Mouse (Mus musculus): ENCODE measurements around the gene Sec22b. TPM values are rescaled to one million over a fixed set of nuclear protein-coding genes. Genes with fewer than 3 reads are reported as not detected.

Gene Sec22b
- polyA plus RNA-seq, 1 experiment from 2014 or later: 111 TPM

DNA sequence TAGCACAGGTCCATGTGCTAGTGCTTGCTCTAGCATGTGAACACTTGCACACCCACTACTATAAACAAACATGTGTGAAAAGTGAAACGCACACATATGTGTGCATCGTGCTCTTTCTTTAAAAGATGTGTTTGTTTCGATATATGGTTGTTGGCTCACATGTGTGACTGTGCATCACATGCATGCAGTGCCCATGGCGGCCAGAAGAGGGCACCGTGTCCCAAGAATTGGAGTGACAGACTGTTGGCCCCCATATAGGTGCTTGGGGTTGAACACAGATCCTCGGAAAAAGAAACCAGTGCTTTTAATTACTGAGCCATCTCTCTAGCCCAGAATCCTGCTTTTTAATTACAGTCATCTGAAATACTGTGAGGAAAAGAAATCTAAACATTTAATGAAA, 6.3 kb upstream of the Sec22b start:
- no peaks in the 10 kb centered on the region for H3K27me3 ChIP-seq (ENCODE audit: control insufficient read depth, insufficient read depth, low read length)
- WGBS: 48% methylated on average over 6 of the region's 6 CpGs
- no peak overlapping the region for H3K4me3 ChIP-seq (ENCODE audit: low read depth, low read length)
- no peak overlapping the region for H3K4me2 ChIP-seq (ENCODE audit: low read depth, low read length)
- ATAC-seq (ENCODE audit: low read depth): no peak
- H3K9me3 ChIP-seq (ENCODE audit: control insufficient read depth, low read length): no peaks in the 10 kb centered on the region
- no peak overlapping the region for H3K27ac ChIP-seq (ENCODE audit: low read depth, low read length)
- H3K36me3 ChIP-seq (ENCODE audit: control insufficient read depth, insufficient read depth, low read length): no peaks in the 10 kb centered on the region
- no peak overlapping the region for H3K9ac ChIP-seq (replicated peaks; ENCODE audit: low read depth, low read length)
- no peaks in the 10 kb centered on the region for H3K4me1 ChIP-seq (ENCODE audit: control insufficient read depth, insufficient read depth, low read length)

DNA sequence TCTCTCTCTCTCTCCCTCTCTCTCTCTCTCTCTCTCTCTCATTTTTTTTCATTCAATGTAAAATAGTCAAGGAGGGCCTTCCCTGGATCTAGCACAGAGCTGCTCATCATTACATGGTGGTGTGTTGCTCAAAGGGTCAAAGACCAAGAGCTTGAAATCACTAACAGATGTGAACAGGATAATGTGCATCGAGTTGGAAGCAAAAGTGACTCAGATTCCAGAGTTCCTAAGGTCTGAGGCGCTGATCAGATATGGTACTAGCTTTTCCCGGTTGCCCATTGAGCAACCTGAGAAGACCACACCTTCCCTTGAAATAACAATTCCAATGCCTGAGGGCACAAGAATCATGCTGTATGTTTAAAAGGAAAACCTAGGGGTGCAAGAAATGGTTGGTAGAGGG, 2.6 kb upstream of the Sec22b start:
- Histone ChIP-seq H3K9ac (replicated peaks; ENCODE audit: low read depth, low read length) (no peak overlapping the region), H3K9me3 (ENCODE audit: control insufficient read depth, low read length) (no peaks in the 10 kb centered on the region), H3K4me3 (ENCODE audit: low read depth, low read length) (no peak overlapping the region), H3K27ac (ENCODE audit: low read depth, low read length) (no peak overlapping the region), H3K36me3 (ENCODE audit: control insufficient read depth, insufficient read depth, low read length) (no peaks in the 10 kb centered on the region), H3K4me2 (ENCODE audit: low read depth, low read length) (no peak overlapping the region), H3K4me1 (ENCODE audit: control insufficient read depth, insufficient read depth, low read length) (peaks cover 10% of the 10 kb centered on the region), H3K27me3 (ENCODE audit: control insufficient read depth, insufficient read depth, low read length) (no peaks in the 10 kb centered on the region)
- 75% methylated on average over 3 of the region's 3 CpGs for WGBS
- ATAC-seq (ENCODE audit: low read depth): no peak

DNA sequence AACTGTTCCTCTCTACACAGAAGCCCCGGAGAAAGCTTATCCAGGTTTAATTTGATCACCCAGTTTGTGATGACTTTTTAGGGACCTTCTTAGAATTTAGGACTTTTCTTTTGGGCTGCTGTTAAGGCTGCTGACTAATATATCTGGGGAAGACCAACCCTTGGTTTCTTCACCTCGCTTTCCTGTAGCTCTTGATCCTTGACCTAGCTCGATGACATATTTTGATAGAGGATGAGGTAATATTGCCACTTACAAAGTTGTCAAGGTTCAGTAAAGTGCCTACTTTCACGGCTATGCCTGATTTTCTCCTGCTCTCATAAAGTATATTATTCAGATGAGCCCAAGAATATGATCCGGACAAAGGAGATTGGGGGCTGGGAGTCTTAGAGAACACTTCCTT, 596 bp downstream of the Sec22b start:
- Histone ChIP-seq H3K4me1 (ENCODE audit: control insufficient read depth, insufficient read depth, low read length) (peaks cover 10% of the 10 kb centered on the region), H3K27ac (ENCODE audit: low read depth, low read length) (no peak overlapping the region), H3K9ac (replicated peaks; ENCODE audit: low read depth, low read length) (peak overlapping the region; percentile 90), H3K4me2 (ENCODE audit: low read depth, low read length) (peak overlapping the region; percentile 74), H3K9me3 (ENCODE audit: control insufficient read depth, low read length) (no peaks in the 10 kb centered on the region), H3K27me3 (ENCODE audit: control insufficient read depth, insufficient read depth, low read length) (no peaks in the 10 kb centered on the region), H3K36me3 (ENCODE audit: control insufficient read depth, insufficient read depth, low read length) (no peaks in the 10 kb centered on the region), H3K4me3 (ENCODE audit: low read depth, low read length) (peak overlapping the region; percentile 93)
- WGBS: 26% methylated on average over 5 of the region's 5 CpGs
- no peak for ATAC-seq (ENCODE audit: low read depth)

DNA sequence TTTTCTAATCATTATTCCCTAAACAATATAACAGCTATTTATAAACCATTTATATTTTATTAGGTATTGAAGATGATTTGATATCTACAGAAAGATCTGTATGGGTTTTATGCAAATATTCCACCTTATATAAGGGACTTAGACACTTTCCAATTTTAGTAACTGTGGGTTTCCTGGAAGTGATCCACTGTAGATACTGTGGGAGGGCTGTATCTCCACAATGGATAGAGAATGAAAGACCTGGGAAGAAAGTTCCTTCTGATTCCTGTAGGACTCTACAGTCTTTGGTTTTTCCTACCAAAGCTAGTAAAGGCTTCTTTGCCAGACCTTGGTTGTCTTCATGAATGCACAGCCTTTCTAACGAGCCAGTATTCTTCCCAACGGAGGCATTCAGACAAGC, 8.7 kb downstream of the Sec22b start:
- no peak overlapping the region for H3K27ac ChIP-seq (ENCODE audit: low read depth, low read length)
- no peak overlapping the region for H3K9ac ChIP-seq (replicated peaks; ENCODE audit: low read depth, low read length)
- no peaks in the 10 kb centered on the region for H3K4me1 ChIP-seq (ENCODE audit: control insufficient read depth, insufficient read depth, low read length)
- H3K4me3 ChIP-seq (ENCODE audit: low read depth, low read length): no peak overlapping the region
- H3K4me2 ChIP-seq (ENCODE audit: low read depth, low read length): no peak overlapping the region
- no peak for ATAC-seq (ENCODE audit: low read depth)
- WGBS: 72% methylated on average over 2 of the region's 2 CpGs
- H3K27me3 ChIP-seq (ENCODE audit: control insufficient read depth, insufficient read depth, low read length): no peaks in the 10 kb centered on the region
- peaks cover 10% of the 10 kb centered on the region; the same call in 1 of the 2 replicates for H3K36me3 ChIP-seq (ENCODE audit: control insufficient read depth, insufficient read depth, low read length)
- H3K9me3 ChIP-seq (ENCODE audit: control insufficient read depth, low read length): no peaks in the 10 kb centered on the region

DNA sequence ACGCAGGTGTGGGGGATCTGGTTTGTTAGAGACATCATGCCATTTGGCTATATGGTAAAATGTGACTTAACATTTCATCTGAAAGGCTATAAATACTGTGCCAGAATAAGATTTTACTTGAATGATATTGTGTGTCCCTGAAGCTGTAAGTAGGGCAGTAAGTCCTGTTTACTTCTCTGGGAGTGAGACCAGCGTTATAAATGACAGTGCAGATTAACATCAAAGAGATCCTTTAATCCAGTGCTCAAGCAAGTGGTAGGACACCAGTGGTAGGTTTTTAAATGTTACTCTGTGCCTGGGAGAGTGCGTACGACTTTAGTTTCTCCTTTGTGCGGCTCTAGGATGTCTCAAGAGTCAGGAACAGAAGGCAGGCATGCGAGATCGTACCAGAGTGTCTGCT, 10.1 kb downstream of the Sec22b start:
- no peak overlapping the region for H3K9ac ChIP-seq (replicated peaks; ENCODE audit: low read depth, low read length)
- whole genome bisulfite sequencing: 92% methylated on average over 7 of the region's 7 CpGs
- no peak overlapping the region for H3K27ac ChIP-seq (ENCODE audit: low read depth, low read length)
- H3K27me3 ChIP-seq (ENCODE audit: control insufficient read depth, insufficient read depth, low read length): no peaks in the 10 kb centered on the region
- H3K36me3 ChIP-seq (ENCODE audit: control insufficient read depth, insufficient read depth, low read length): peaks cover 10% of the 10 kb centered on the region; the same call in 1 of the 2 replicates
- H3K4me2 ChIP-seq (ENCODE audit: low read depth, low read length): no peak overlapping the region
- no peaks in the 10 kb centered on the region for H3K4me1 ChIP-seq (ENCODE audit: control insufficient read depth, insufficient read depth, low read length)
- ATAC-seq (ENCODE audit: low read depth): no peak
- no peaks in the 10 kb centered on the region for H3K9me3 ChIP-seq (ENCODE audit: control insufficient read depth, low read length)
- H3K4me3 ChIP-seq (ENCODE audit: low read depth, low read length): no peak overlapping the region

DNA sequence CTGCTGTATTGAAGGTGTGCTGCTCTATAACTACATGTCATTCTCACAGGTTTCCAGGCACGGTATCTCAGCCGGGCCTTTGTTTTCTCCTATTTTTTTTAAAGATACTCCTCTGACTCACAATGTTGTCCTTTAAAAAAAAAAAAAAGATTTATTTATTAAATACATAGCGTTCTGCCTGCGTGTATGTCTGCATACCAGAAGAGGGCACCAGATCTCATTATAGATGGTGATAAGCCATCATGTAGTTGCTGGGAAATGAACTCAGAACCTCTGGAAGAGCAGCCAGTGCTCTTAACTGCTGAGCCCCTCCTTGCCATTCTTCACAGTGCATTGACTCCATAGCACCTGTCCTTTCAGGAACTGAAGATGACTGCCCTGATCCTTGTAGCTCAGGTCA, 14.1 kb downstream of the Sec22b start:
- no peaks in the 10 kb centered on the region for H3K9me3 ChIP-seq (ENCODE audit: control insufficient read depth, low read length)
- ATAC-seq (ENCODE audit: low read depth): no peak
- H3K4me3 ChIP-seq (ENCODE audit: low read depth, low read length): no peak overlapping the region
- no peak overlapping the region for H3K9ac ChIP-seq (replicated peaks; ENCODE audit: low read depth, low read length)
- 81% methylated on average over 4 of the region's 4 CpGs for WGBS
- H3K36me3 ChIP-seq (ENCODE audit: control insufficient read depth, insufficient read depth, low read length): peaks cover 3% of the 10 kb centered on the region; the same call in 1 of the 2 replicates
- no peak overlapping the region for H3K4me2 ChIP-seq (ENCODE audit: low read depth, low read length)
- no peak overlapping the region for H3K27ac ChIP-seq (ENCODE audit: low read depth, low read length)
- H3K27me3 ChIP-seq (ENCODE audit: control insufficient read depth, insufficient read depth, low read length): no peaks in the 10 kb centered on the region
- H3K4me1 ChIP-seq (ENCODE audit: control insufficient read depth, insufficient read depth, low read length): no peaks in the 10 kb centered on the region

DNA sequence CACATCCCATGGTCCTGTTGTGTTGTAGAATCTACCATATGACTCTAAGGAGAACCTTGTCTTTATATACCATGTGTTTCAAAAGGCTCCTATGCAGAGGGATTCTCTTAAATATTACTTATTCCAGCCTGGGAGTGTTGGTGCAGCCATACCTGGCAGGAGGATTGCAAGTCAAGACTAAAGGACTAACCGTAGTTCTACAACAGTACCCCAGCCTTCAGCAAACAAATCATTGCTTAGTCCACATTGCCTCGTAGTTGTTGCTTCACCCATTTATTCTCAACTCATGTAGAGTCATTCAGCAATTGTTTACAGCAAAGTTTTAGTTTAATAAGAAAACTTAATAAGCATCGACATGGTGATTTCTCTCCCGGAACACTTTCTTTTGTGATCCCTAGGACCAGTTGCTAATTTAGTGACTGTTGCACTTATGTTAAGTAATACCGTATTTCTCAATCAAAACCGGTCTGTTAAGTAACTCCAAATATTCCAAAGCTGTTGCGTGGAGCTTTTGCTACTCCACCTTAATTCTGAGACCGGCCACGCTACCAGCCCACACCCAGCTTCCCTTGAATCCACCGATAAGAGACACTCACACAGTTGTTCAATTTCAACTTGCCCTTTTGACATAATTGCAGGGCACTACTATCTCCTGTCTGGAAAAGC, 18.0 kb downstream of the Sec22b start:
- WGBS: 97% methylated on average over 10 of the region's 10 CpGs

DNA sequence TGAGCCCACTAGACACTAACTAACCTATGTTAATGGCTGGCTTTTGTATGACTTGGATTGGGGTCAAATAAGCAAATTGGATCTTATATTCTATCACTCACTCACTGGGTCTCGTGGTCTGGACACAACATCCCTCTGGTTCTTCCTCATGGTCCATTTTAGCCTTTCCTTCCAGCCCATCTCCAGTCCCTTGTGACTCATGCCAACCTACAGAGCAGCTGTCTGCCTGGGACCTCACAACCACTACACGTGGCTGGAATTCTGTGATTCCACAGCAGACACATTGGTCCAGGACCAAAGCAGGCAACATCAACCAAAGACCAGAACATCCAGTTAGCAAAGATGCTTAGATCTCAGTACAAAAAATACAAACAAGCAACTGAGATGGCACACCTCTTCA, 24.3 kb downstream of the Sec22b start:
- H3K4me1 ChIP-seq (ENCODE audit: control insufficient read depth, insufficient read depth, low read length): no peaks in the 10 kb centered on the region
- no peak overlapping the region for H3K4me3 ChIP-seq (ENCODE audit: low read depth, low read length)
- H3K4me2 ChIP-seq (ENCODE audit: low read depth, low read length): no peak overlapping the region
- H3K27ac ChIP-seq (ENCODE audit: low read depth, low read length): no peak overlapping the region
- 92% methylated on average over 2 of the region's 2 CpGs for WGBS
- no peaks in the 10 kb centered on the region for H3K27me3 ChIP-seq (ENCODE audit: control insufficient read depth, insufficient read depth, low read length)
- no peak for ATAC-seq (ENCODE audit: low read depth)
- H3K9me3 ChIP-seq (ENCODE audit: control insufficient read depth, low read length): no peaks in the 10 kb centered on the region
- H3K9ac ChIP-seq (replicated peaks; ENCODE audit: low read depth, low read length): no peak overlapping the region
- peaks cover 12% of the 10 kb centered on the region for H3K36me3 ChIP-seq (ENCODE audit: control insufficient read depth, insufficient read depth, low read length)

More for the DNA sequence above, 18.0 kb downstream of the Sec22b start:
- H3K4me3 ChIP-seq (ENCODE audit: low read depth, low read length): no peak overlapping the region
- no peak overlapping the region for H3K4me2 ChIP-seq (ENCODE audit: low read depth, low read length)
- H3K27me3 ChIP-seq (ENCODE audit: control insufficient read depth, insufficient read depth, low read length): no peaks in the 10 kb centered on the region
- ATAC-seq (ENCODE audit: low read depth): no peak
- no peak overlapping the region for H3K9ac ChIP-seq (replicated peaks; ENCODE audit: low read depth, low read length)
- H3K4me1 ChIP-seq (ENCODE audit: control insufficient read depth, insufficient read depth, low read length): no peaks in the 10 kb centered on the region
- H3K27ac ChIP-seq (ENCODE audit: low read depth, low read length): no peak overlapping the region
- H3K36me3 ChIP-seq (ENCODE audit: control insufficient read depth, insufficient read depth, low read length): peaks cover 14% of the 10 kb centered on the region
- H3K9me3 ChIP-seq (ENCODE audit: control insufficient read depth, low read length): no peaks in the 10 kb centered on the region

DNA sequence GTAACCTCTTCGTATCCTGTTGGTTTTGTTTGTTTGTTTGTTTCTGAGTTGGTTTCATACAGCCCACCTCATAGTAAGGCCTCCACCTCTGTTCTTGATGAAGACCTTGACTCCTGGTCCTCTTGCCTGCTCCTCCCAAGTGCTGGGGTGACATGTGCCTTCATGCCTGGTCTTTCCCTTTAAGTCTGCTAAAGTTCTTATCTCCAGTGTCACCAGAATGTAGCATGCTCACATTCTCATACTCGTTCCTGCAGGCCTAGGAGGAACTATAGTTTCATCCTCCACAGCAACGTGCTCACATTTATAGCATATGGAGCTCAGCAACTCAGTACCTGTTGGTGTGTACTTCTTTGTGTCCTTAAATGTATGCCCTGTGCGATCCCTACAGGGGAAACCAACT, 26.3 kb downstream of the Sec22b start:
- H3K27me3 ChIP-seq (ENCODE audit: control insufficient read depth, insufficient read depth, low read length): no peaks in the 10 kb centered on the region
- H3K4me1 ChIP-seq (ENCODE audit: control insufficient read depth, insufficient read depth, low read length): peaks cover 8% of the 10 kb centered on the region
- no peaks in the 10 kb centered on the region for H3K9me3 ChIP-seq (ENCODE audit: control insufficient read depth, low read length)
- no peak overlapping the region for H3K4me3 ChIP-seq (ENCODE audit: low read depth, low read length)
- H3K27ac ChIP-seq (ENCODE audit: low read depth, low read length): no peak overlapping the region
- H3K9ac ChIP-seq (replicated peaks; ENCODE audit: low read depth, low read length): no peak overlapping the region
- no peaks in the 10 kb centered on the region for H3K36me3 ChIP-seq (ENCODE audit: control insufficient read depth, insufficient read depth, low read length)
- 88% methylated on average over 4 of the region's 4 CpGs for WGBS
- ATAC-seq (ENCODE audit: low read depth): no peak
- H3K4me2 ChIP-seq (ENCODE audit: low read depth, low read length): no peak overlapping the region
